Mouse (Mus musculus): ENCODE data around the gene Gtf3c2.

Gtf3c2 gene

DNA sequence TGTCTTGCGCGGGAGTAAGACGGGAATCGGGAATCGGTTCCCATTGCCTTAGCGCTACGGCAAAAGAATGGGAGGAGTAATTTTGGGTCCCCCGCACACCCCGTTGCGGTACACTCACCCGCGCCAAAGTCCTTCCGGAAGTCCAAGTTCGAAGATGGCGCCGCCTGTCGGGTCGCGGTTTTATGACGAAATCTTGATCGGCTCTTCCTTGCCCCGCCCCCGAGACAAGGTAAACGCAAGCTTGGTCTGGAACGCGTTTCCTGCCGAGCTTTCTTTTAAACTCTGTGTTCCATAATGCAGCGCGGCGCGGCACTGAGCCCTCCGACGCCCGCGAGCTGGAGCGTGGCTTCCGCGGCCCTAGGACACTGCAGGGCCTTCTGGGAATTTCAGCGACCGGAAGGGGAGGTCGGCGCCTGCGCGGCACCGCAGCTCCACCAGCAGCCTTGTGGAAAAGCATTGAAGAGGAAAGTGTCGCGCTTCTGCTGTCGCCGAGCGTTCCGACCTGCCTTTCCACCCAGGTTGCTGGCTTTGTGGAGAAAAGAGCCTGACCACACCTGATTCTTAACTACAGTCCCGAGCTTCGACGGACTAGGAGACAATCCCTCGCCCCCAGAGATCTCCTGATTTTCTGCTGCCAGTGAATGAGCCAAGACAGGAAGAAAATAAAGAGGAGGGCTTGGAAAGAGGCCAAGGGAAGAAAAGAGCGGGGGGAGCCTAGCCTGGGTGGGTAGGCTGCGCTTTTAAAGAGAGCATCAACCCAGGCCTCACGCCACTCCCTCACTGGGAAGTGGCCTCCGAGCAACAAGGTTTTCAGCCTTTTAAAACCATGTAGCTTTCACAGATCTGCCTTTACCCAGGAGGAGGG, at the start of gene Gtf3c2, which contains the start of gene Gm29609:
Gene Gtf3c2, minus strand, starts transcription at position 379 of the 865 bp plus-strand sequence.
Gene Gm29609, minus strand, starts transcription at position 146 of the 865 bp plus-strand sequence.
- in situ Hi-C loops (cut with MboI, MseI), result loop anchor here (5.0 kb wide), 1 partner anchor 62 kb away; the partner anchor contains the start of genes Gm9970 and Nrbp1

DNA sequence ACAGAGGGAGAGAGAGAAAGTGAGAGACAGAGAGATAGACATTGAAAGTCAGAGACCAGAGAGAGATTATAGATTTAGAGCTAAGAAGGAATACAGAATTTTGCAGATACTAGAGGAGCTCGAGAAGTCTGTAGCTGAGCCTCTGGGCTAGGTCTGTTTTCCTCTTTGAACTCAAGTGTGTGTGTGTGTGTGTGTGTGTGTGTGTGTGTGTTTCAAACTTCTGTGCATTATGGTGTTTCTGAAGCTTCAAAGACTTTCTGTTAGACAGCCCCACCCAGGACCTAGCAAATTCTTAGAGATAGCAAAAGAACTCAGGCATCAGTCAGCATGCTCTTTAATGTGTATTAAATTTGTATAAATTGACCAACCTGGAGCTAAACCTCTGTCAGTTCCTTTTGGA, 46.7 kb upstream of the Gtf3c2 start:
- in situ Hi-C loops (cut with MboI, MseI), result no loop called here

DNA sequence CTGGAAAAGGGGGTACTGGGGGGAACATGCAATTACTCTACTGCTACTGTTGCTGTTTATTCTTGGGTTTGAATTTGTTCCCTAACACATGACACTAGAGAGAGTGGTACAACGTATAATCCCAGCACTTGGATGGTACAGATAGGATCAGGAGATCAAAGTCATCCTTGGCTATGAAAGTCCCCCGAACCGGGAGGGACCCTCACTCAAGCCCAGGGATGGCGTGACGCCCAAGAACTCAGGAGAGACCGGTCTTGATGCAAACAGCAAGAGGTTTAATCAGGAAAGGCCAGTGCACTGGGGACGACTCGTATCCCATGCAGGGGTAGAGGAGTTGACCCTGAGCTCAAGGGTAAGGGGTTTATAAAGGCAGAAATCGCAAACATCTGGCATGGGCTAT, 42.8 kb upstream of the Gtf3c2 start:
- in situ Hi-C loops (cut with MboI, MseI), result loop anchor here (25.0 kb wide), 1 partner anchor 1240 kb away; the partner anchor contains the start of gene Ppp1cb

DNA sequence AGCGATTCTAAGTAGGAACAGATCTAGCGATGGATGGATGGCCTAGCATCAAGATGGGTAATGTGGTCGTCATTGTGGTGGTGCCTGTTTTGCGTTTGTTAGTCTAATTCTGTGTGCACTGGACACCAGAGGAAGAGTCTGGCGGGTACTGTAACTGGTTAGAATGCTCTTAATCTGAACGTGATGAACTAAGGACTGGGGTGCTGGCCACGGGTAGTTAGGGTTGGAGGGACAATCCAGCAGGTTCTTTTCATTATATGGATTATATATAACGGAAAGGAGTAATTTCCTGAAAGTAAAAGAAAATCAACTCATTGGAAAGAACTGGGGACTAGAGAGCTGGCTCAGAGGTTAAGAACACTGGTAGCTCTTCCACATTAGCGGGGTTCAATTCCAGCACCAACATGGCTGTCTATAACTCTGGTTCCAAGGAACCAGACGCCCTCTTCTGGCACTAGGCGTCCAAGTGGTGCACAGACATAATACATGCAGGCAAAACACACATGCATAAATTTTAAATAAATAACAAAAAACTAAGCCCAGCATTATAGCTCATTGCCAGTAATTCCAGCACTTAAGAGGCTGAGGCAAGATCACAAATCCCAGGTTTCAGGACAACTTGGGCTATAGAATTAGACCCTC, 41.5 kb upstream of the Gtf3c2 start:
- in situ Hi-C loops (cut with MboI, MseI), result loop anchor here (25.0 kb wide), 1 partner anchor 1241 kb away; the partner anchor contains the start of gene Ppp1cb

DNA sequence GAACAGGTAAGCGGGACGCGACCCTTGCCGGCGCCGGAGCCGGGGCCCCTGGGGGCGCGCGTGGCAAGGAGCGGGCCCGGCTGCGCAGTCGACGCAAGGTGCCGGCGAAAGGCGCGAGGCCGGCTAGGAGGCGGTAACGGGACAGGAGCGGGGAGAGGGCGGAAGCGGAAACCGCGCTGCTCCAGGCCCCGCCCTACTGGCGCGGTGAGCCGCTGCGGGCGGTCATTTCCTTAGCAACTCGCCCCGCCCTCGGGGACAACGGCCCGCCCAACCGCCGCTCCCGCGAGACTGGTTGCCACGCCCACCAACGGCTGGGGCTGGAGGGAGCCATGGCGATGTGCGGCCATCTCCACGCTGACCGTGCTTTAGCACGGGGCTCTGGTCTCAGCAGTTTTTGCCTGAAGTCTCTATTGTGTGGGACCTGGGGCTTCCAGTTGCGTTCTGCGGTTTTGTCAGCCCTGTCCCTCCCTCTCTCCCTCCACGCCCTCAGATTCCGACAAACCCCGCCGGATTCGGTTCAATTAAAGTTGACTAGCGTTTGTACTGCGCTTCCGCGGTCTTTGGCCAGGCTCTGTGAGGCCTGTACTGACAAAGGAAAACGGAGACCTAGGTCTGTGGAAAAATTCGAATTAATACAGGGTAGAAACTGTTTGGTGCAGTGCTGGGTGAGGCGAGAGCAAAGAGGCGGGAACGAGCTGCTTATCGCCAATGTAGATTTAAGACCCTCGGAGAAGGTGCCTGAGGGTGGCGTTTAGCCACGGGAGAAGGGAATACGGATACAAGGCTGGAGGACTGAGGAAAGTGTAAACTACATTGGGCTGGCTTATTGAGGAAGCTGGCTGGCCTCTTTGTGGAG, 40.7 kb upstream of the Gtf3c2 start, which contains the start of gene Ppm1g:
Gene Ppm1g, minus strand, starts transcription at position 240 of the 856 bp plus-strand sequence.
- in situ Hi-C loops (cut with MboI, MseI), result loop anchor here (25.0 kb wide), 1 partner anchor 1242 kb away; the partner anchor contains the start of gene Ppp1cb

DNA sequence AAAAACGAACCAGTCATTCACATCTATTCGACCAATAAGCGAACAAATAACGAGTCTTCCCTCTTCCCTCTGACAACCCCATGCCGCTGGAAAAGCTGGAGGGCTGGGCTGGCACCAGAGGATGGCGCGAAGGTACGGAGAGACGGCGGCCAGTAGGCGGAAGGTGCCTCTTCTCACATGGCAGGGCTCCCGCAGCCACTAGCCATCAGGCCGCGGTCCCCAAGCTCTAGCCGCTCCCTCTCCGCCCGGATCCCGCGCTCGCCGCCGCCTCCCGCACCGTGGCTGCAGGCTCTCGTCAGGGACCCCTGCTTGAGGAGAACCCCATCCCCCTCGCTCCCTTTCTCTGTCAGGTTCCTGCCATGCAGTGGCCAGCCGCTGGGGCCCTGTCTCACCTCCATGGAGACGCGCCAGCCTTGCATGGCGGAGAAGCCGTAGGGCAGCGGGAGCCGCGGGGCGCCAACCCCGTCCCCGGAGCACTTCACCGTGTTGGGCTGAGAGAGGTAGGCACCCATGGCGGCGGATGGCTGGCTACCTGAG, 40.0 kb upstream of the Gtf3c2 start:
- in situ Hi-C loops (cut with MboI, MseI), result loop anchor here (25.0 kb wide), 1 partner anchor 1242 kb away; the partner anchor contains the start of gene Ppp1cb

DNA sequence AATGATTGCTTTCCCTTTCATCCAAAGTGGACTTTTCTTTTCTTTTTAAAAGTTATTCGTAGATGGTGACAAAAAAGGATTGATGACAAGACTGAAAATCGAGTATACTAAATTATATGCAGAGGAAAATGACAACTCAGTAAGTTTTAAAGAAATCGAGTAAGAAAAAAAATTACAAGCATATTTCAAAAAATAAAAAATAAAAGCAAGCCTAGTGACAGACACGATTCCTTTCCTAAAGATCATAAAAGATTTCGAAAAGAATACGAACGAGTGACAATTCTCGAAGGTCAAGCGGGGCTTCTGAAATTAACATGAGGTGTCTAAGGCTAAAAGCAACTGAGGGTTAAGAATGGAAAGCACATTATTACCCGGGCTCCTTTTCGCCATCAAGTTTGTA, 39.5 kb upstream of the Gtf3c2 start:
- in situ Hi-C loops (cut with MboI, MseI), result loop anchor here (25.0 kb wide), 1 partner anchor 1243 kb away; the partner anchor contains the start of gene Ppp1cb

DNA sequence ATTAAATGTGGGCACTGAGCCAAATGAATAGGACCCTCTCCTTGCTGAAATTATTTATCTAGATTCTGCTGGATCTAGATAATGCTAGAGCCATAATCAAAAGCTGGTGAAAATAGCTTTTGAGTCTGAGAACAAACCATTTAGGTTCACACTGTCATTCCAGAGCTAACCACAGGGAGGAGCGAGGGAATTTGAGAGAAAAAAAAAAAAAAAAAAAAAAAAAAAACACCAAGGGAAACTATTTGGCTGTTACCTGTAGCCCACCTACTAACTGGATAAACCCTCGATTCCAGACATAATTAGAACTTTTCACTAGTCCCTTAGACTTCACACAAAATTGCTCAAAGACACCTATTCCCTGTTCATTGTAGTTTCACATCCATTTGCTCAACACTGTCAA, 39.1 kb upstream of the Gtf3c2 start:
- in situ Hi-C loops (cut with MboI, MseI), result loop anchor here (25.0 kb wide), 1 partner anchor 1243 kb away; the partner anchor contains the start of gene Ppp1cb

DNA sequence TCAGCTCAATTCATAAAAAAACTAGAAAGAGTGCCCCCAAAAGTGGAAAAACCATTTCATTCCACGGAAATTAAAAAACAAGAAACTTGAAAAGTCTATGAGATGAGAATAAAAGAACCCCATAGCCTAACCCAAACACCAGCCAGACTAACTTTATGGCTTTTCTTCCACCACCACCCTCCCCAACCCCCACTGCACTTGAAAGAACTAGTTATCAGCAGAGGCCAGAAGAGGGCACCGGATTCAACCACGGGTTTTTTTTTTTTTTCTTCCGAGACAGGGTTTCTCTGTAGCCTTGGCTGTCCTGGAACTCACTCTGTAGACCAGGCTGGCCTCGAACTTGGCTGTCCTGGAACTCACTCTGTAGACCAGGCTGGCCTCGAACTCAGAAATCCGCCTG, 38.4 kb upstream of the Gtf3c2 start:
- in situ Hi-C loops (cut with MboI, MseI), result loop anchor here (25.0 kb wide), 1 partner anchor 1244 kb away; the partner anchor contains the start of gene Ppp1cb

DNA sequence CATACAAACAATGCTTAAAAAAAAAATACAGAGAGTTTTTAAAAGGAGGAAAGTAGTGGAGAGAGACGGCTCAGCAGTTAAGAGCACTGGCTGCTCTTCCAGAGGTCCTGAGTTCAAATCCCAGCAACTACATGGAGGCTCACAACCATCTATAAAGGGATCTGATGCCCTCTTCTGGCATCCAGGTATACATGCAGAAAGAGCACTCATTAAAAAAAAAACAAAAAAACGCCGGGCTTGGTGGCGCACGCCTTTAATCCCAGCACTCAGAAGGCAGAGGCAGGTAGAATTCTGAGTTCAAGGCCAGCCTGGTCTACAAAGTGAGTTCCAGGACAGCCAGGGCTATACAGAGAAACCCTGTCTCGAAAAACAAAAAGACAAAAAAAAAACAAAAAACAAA, 36.6 kb upstream of the Gtf3c2 start:
- in situ Hi-C loops (cut with MboI, MseI), result loop anchor here (25.0 kb wide), 1 partner anchor 1246 kb away; the partner anchor contains the start of gene Ppp1cb

DNA sequence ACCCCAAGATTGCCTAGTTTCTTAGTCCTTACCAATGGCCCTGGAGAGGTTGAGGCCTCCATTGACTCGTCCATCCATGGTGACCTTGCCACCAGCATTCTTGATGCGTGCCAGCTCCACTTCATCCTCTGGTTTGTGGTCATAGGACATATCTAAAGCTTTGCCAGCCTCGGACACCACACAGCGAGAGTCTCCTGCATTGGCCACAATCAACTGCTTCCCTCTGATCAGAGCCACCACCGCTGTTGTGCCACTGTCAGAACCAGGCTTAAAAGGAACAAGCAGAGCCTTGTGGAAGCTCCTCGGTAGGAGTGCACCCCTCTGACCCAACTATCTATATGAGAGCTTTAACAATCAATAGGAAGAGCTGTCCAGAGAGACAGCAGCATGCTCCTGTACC, 24.5 kb upstream of the Gtf3c2 start:
- in situ Hi-C loops (cut with MboI, MseI), result loop anchor here (5.0 to 25.0 kb wide), 2 partner anchors 88 to 1258 kb away; partner anchors contain the start of genes Ift172 and Ppp1cb

DNA sequence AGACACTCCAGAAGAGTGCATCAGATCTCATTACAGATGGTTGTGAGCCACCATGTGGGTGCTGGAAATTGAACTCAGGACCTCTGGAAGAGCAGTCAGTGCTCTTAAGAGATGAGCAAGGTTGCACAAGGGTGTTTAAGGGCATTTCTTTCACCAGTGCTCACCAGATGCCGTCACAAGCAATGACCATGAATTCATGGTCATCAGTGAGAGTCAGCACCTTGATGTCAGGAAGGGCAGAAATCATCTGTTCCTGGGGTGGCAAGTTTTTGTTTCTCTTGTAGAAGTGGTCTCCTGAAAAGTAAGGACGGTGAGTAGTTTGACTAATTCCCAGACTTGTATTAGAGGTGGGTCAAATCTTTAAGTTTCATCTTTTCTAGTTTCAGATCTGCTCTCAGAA, 23.9 kb upstream of the Gtf3c2 start:
- in situ Hi-C loops (cut with MboI, MseI), result loop anchor here (5.0 to 25.0 kb wide), 2 partner anchors 88 to 1258 kb away; partner anchors contain the start of genes Ift172 and Ppp1cb

DNA sequence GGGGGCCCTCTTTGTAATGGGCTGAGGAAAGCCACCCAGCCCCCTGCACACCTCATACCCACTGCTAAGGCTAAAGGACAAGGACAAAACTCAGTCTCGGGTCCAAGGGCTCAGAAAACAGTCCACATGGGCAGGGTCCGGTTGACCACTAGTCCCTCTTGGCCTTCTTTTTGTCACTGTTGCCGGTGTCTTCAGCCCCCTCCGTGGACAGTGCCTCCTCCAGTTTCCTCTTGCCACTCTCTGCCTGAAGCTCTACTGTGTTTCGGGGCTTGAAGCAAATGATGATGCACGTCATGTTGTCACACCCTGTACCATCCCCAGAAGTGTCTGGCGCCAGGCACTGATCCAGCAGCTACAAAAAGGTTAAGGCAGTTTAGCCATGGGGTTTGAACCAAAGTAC, 23.0 kb upstream of the Gtf3c2 start:
- in situ Hi-C loops (cut with MboI, MseI), result loop anchor here (5.0 to 25.0 kb wide), 2 partner anchors 89 to 1259 kb away; partner anchors contain the start of genes Ift172 and Ppp1cb

DNA sequence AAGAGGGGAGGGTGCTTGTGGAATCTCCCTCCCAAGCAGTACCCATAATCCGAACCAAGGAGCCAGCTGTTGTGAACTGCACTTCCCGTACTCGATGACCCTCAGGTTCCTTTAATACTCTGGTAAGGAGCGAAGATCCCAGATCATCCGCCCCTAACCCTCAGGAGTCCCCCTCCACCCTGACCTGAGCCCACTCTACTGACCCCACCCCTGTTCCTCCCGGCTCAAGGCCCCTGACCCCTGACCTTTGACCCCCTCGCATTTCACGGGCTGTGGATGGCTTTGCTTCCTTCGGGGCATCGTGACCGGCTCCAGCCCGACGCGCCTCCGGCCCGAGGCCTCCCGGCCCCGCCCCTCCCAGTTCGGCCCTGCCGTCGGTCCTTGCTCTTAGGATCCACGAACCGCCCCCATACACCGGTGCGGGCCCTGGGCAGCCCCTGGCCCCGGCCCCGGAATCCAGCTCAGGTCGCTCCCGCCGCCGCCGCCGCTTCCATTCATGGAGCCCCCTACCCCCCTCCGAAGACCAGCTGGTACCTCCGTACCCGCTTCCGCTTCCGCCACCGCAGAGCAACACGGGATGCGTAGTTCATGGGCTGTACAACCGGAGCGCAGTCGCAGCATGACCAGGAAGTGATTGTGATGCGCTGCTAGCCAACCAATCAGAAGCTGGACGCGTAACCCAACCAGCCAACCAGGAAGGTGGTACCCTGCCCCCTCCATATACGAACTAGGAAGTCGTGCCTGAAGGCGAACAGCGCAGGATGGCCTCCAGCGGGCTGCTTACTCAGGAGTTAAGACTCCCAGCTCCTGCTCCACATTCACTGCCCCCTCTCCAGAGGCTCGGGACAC, 22.0 kb upstream of the Gtf3c2 start, which contains the start of gene Zfp513:
Gene Zfp513, minus strand, starts transcription at position 562 of the 849 bp plus-strand sequence.
- in situ Hi-C loops (cut with MboI, MseI), result loop anchor here (5.0 to 25.0 kb wide), 2 partner anchors 90 to 1260 kb away; partner anchors contain the start of genes Ift172 and Ppp1cb

DNA sequence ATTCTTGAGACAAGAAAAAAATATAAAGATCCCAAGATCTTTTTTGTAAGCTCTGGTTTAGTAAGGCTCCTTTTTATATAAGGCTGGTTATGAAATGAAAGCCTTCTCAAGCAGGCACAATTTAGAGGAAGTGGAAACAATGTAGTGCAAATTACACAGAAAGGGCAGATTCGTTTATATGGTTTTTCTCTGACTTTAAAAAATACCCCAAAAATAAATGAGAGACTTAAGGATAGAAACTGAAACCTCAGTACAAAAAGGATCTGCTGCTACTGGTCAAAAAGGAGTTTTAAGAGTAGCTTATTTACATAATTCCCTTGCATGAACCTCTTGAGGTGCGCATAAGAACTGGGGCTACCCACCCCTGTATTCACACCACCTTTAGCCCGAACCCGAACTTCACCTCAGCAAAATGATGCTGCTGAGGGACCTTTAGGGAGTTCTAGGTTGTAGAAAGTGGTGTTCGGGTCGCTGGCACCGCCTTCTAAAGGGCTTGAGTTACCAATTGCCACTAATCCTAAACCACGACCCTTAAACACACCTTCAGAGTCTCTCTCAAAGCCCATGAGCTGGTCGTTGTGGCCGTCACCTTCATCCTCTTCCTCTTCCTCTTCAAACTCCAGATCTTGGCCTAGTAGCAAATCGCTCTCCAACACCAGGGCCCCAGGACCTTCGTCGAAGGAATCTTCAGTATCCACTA, 21.2 kb upstream of the Gtf3c2 start:
- in situ Hi-C loops (cut with MboI, MseI), result loop anchor here (5.0 to 25.0 kb wide), 2 partner anchors 91 to 1261 kb away; partner anchors contain the start of genes Ift172 and Ppp1cb

DNA sequence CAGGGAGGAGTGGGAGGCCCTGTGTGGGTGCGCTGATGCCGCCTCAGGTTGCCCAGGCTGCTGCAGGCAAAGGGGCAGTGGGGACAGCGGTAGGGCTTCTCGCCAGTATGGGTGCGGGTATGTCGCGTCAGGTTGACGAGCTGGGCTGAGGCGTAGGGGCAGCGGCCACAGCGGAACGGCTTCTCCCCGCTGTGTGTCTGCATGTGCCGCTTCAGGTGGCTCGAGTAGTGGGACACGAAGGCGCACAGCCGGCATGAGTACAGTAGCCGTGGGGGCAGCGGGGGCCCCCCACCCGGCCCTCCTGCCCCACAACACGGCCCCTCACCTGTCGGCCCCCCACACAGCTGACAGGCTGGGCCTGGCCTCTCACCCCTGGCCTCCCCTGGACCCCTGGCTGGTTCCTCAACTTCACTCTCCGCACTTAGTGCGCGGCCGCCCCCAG, 20.4 kb upstream of the Gtf3c2 start:
- in situ Hi-C loops (cut with MboI, MseI), result loop anchor here (5.0 to 25.0 kb wide), 2 partner anchors 92 to 1262 kb away; partner anchors contain the start of genes Ift172 and Ppp1cb

DNA sequence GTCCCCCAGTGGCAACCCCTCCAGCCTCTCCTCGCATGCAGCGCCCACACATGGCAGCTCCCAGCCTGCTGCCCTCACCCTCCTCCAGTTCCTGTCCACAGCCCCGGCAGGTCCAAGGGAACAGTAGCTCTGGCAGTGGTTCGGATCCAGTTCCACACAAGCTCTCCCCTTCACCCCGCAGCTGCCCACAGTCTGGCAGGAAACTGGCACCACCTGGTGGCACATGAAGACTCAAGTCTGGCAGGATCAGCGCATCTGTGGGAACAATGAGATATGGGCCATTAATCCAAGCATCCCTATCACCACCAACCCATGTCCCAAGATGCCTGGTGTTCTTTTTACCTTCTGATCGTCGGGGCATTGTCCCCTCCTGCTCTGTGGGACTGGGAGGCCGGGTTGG, 19.9 kb upstream of the Gtf3c2 start:
- in situ Hi-C loops (cut with MboI, MseI), result loop anchor here (5.0 to 25.0 kb wide), 2 partner anchors 92 to 1262 kb away; partner anchors contain the start of genes Ift172 and Ppp1cb

DNA sequence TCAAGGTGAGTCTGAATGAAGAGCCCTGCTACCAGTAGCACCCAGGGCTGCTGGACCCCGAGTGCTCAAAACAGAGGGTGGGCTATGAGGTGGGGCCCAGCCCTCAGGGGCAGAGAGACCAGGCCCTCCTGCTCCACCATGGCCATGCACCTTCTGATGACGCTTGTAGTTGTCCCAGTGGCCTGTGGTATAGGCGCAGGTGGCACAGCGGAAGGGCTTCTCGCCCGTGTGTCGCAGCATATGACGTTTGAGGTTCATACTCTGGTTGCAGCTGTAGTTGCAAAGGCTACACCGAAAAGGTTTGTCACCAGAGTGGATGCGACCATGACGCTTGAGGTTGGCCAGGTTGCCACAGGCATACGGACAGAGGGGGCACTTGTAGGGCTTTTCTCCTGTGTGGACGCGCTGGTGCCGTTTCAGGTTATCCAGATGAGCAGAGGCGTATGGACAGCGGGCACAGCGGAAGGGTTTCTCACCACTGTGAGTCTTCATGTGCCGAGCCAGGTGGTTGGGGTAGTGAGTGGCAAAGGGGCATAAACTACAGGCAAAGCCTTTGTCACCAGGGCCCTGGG, 19.5 kb upstream of the Gtf3c2 start:
- in situ Hi-C loops (cut with MboI, MseI), result no loop called here
